Mouse (Mus musculus) sigmoid colon, adult 10 weeks (tissue): ENCODE measurements around the gene Gm10663. TPM values are rescaled to one million over a fixed set of nuclear protein-coding genes. Genes with fewer than 3 reads are reported as not detected.

ENCODE experiments used
- polyA plus RNA-seq: library from polyadenylated mRNA; stranded (reverse); fragments of 350-450 nt; fragmentation: Illumina TruSeq; extraction: RNeasy Lipid Tissue Mini Kit (QIAGEN cat#74804); gene quantifications from one replicate; pipeline ENCODE4 v1.2.3, GENCODE M21; 2014; ENCODE audit warnings: low read depth, low replicate concordance

Gm10663 gene
- polyA plus RNA-seq, result not detected

GRCm38 (mm10) chr8:65074733-65075132 lies at the start of gene Gm10663:
TSS of gene Gm10663 (plus strand) at chr8:65075033.

DNA sequence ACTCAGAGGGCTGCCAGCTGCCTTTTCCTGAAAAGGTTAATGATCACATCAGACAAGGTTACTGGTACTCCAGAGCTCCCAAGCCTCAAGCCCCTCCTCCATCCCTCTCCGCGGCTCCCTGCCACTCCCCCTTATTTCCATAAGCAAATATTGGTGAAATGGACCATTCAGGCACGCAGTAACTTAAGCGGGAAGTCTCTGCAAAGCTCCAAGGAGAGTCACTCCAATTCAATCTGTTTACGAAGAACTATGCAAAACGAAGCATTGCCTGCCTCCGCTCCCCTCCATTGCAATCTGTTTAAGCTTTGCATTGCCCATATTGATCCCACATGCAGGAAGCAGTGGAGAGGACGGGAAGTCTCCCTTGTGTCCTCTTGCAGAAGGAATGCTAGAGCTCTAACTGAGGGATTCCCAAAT lies 37.7 kb upstream of the Gm10663 start, which contains the start of gene Apela:
TSS of gene Apela (minus strand) at position 220 of the 417 bp plus-strand sequence.

Other genes with a start within 250 kb of the Gm10663 start
- 36.8 TPM for gene Klhl2, start 225.0 kb upstream of the Gm10663 start, polyA plus RNA-seq
- 17.7 TPM for gene Tmem192, start 127.8 kb upstream of the Gm10663 start, polyA plus RNA-seq
- not detected for gene Trim75, start 87.2 kb upstream of the Gm10663 start, polyA plus RNA-seq
- not detected for gene Trim61, start 56.5 kb upstream of the Gm10663 start, polyA plus RNA-seq
- gene Trim60, start 56.4 kb upstream of the Gm10663 start, polyA plus RNA-seq, result not detected
- gene Apela, start 37.7 kb upstream of the Gm10663 start, polyA plus RNA-seq, result 1.5 TPM
- gene BC030870, start 54.5 kb downstream of the Gm10663 start, polyA plus RNA-seq, result 301 TPM